Mouse (Mus musculus) Patski (cell line): ENCODE data around the gene Spata31d1d. TPM values are rescaled to one million over a fixed set of nuclear protein-coding genes. Genes with fewer than 3 reads are reported as not detected.
"Not testable (repeated sequence)": the region's sequence is repeated elsewhere in the genome, so short reads cannot be mapped to it uniquely, and the experiment has no call there.

Experiments used
- ATAC-seq: fragments of 100-300 bp; one replicate; pipeline ENCODE4 v1.8.0; 2021
- CTCF ChIA-PET: fragments of 350-600 bp; sonication (Branson Sonifier 250); formaldehyde crosslinking; loops from one replicate; lab custom pipeline; 2022; ENCODE audit warnings: inconsistent platforms; lab: Charles Lee
- POLR2A ChIA-PET: fragments of 350-600 bp; sonication (Branson Sonifier 250); formaldehyde crosslinking; loops from one replicate; lab custom pipeline; 2022; ENCODE audit warnings: antibody characterized with exemption, inconsistent platforms; lab: Charles Lee
- DNase-seq: peaks from one replicate; pipeline ENCODE4 v3.0.0-alpha.2; 2011; ENCODE audit warnings: low read depth, low spot score
- H3K27me3 ChIP-seq: fragments of 371-371 bp; one replicate; pipeline ENCODE4 v1.5.1; 2021
- CTCF ChIP-seq: fragments of 100-300 bp; IDR thresholded peaks from one replicate; pipeline ENCODE4 v1.5.1; 2021
- in situ Hi-C: fragments of 300-500 bp; cut with MboI; formaldehyde crosslinking; loops from 3 replicates; pipeline ENCODE4 v1.11.1; 2018; ENCODE audit warnings: low pct_unique_long_range_greater_than_20kb, mixed read lengths
- polyA plus RNA-seq: library from polyadenylated mRNA; unstranded; gene quantifications from one replicate; pipeline ENCODE4 v1.2.3, GENCODE M21; 2021

Gene Spata31d1d
- not detected for polyA plus RNA-seq

GRCm38 (mm10) chr13:59731652-59732051, at the start of gene Spata31d1d:
Spata31d1d (minus strand) TSS chr13:59731752.
- POLR2A ChIA-PET = no interaction called here
- TF ChIP-seq CTCF = no peak
- in situ Hi-C loops = no loop called here
- CTCF ChIA-PET = interaction anchor here (1.0 to 1.1 kb wide), 2 partner anchors 9 to 97 kb away, joined by 3 to 5 read pairs; no protein-coding TSS in a partner anchor
- ATAC-seq (no peak), DNase-seq (no peak)
- no peaks in the 10 kb centered on the region for H3K27me3 ChIP-seq

- CTCF ChIA-PET = interaction anchor here (0.7 to 4.3 kb wide), 7 partner anchors 9 to 34 kb away, joined by 3 to 12 read pairs (median 4); no protein-coding TSS in a partner anchor
- TF ChIP-seq CTCF = peak; percentile 45
- in situ Hi-C loops, DNase-seq, POLR2A ChIA-PET, ATAC-seq, H3K27me3 ChIP-seq: not testable (repeated sequence)
These were observed 48.3 kb upstream of the Spata31d1d start for GRCm38 (mm10) chr13:59779744-59780264.

DNA sequence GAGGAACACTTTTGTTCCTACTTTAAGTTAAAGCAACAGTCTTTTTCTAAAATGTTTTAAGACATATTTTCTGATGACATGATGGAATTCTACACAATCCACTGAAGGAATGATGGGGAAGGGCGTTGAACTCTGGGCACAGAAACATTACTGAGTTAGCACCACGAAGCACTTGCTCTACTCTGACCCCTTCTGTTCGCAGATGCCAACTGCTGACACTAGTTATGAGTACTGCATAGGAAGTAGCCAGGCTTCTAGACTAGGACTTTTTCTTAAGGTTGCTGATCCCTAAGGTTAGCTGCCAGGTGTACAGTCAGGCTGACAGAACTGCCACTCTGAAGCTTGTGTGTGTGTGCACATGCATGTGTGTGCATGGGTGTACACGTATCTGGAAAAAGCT, 47.7 kb upstream of the Spata31d1d start:
- no peak for TF ChIP-seq CTCF
- no peaks in the 10 kb centered on the region for H3K27me3 ChIP-seq
- in situ Hi-C loops = no loop called here
- ChIA-PET CTCF (interaction anchor here (0.7 to 4.3 kb wide), 6 partner anchors 8 to 34 kb away, joined by 3 to 12 read pairs (median 4); no protein-coding TSS in a partner anchor), POLR2A (no interaction called here)
- ATAC-seq (no peak), DNase-seq (no peak)

DNA sequence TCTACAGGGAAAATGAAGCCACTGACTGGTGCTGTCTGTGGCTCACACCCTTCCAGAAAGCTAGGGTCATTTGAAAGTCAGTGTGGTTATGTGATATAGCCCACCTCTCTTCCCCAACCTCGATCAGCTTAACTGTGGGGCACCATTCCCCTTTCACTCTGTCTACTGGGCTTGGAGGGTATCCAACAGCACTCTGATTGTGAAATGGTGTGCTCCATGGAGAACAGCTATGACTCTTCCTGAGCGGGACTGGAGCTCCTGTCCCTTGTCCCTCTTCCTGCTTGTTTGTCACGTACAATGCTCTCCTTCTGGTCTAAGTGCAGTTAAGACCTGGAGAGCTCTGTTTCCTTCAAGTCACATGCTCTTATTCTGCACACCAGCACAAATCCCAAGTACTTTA, 43.6 kb upstream of the Spata31d1d start:
- no peaks in the 10 kb centered on the region for H3K27me3 ChIP-seq
- ATAC-seq (no peak), DNase-seq (no peak)
- CTCF ChIA-PET = interaction anchor here (1.6 kb wide), 1 partner anchor 10 kb away, joined by 8 read pairs; no protein-coding TSS in a partner anchor
- POLR2A ChIA-PET = no interaction called here
- TF ChIP-seq CTCF = no peak
- in situ Hi-C loops = no loop called here

- no peak for DNase-seq
- ChIA-PET CTCF (interaction anchor here (2.7 kb wide), 1 partner anchor 10 kb away, joined by 12 read pairs; the partner anchor contains the start of gene Gm49354), POLR2A (interaction anchor here (0.5 to 0.6 kb wide), 2 partner anchors 30 to 684 kb away, joined by 3 to 4 read pairs; no protein-coding TSS in a partner anchor)
- no peak for ATAC-seq
- TF ChIP-seq CTCF = no peak
- H3K27me3 ChIP-seq = no peaks in the 10 kb centered on the region
- in situ Hi-C loops = no loop called here
These were observed 39.7 kb upstream of the Spata31d1d start for GRCm38 (mm10) chr13:59771257-59771656.

- in situ Hi-C loops = no loop called here
- no peaks in the 10 kb centered on the region for H3K27me3 ChIP-seq
- ATAC-seq = no peak
- no peak for TF ChIP-seq CTCF
- no peak for DNase-seq
- ChIA-PET CTCF (interaction anchor here (0.9 to 2.7 kb wide), 3 partner anchors 10 to 976 kb away, joined by 3 to 12 read pairs (median 4); partner anchors contain the start of gene Gm49354), POLR2A (interaction anchor here (0.5 to 0.6 kb wide), 2 partner anchors 30 to 685 kb away, joined by 3 to 4 read pairs; no protein-coding TSS in a partner anchor)
These were observed 39.3 kb upstream of the Spata31d1d start for GRCm38 (mm10) chr13:59770847-59771246.

DNA sequence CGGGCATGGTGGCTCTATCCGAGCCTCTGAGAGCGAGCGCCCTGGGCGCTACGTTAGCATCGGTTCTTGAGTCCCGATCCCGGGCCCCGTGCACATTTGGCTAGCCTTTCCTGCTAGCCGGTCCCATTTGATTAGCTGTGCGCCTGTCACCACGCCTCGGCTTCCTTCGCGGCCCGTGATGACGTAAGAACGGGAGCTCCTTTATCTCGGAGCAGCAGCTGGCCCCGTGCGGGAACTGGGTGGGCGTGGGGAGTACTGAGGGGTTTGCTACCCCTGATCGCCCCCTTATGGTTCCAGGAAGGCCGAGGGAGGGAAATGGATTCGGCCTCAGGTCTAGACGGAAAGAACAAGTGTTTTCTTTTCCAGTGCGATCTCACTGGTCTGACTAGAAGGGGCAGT, 38.6 kb upstream of the Spata31d1d start:
- no peak for TF ChIP-seq CTCF
- DNase-seq (no peak), ATAC-seq (peak; percentile 52)
- in situ Hi-C loops = no loop called here
- CTCF ChIA-PET = interaction anchor here (0.9 to 2.7 kb wide), 3 partner anchors 11 to 976 kb away, joined by 3 to 12 read pairs (median 4); partner anchors contain the start of gene Gm49354
- H3K27me3 ChIP-seq = no peaks in the 10 kb centered on the region
- POLR2A ChIA-PET = no interaction called here

GRCm38 (mm10) chr13:59769296-59770163, 38.0 kb upstream of the Spata31d1d start, which contains the start of gene Isca1:
Isca1 (minus strand) TSS chr13:59769810.
- no peak for TF ChIP-seq CTCF
- DNase-seq (peak; percentile 88), ATAC-seq (peak; percentile 85)
- CTCF ChIA-PET = interaction anchor here (1.3 to 2.7 kb wide), 2 partner anchors 11 to 41 kb away, joined by 4 to 12 read pairs; partner anchors contain the start of gene Gm49354
- in situ Hi-C loops = no loop called here
- no peaks in the 10 kb centered on the region for H3K27me3 ChIP-seq
- POLR2A ChIA-PET = interaction anchor here (0.7 kb wide), 1 partner anchor 608 kb away, joined by 3 read pairs; no protein-coding TSS in a partner anchor

- no peak for ATAC-seq
- H3K27me3 ChIP-seq = no peaks in the 10 kb centered on the region
- in situ Hi-C loops = no loop called here
- POLR2A ChIA-PET = interaction anchor here (0.7 to 1.4 kb wide), 2 partner anchors 43 to 175 kb away, joined by 3 read pairs; no protein-coding TSS in a partner anchor
- no peak for DNase-seq
- CTCF ChIA-PET = interaction anchor here (1.5 kb wide), 1 partner anchor 25 kb away, joined by 4 read pairs; no protein-coding TSS in a partner anchor
- no peak for TF ChIP-seq CTCF
These were observed 37.0 kb upstream of the Spata31d1d start for GRCm38 (mm10) chr13:59768531-59768930.
